Mouse (Mus musculus): ENCODE results near the gene Pus10. TPM values are rescaled to one million over a fixed set of nuclear protein-coding genes. Genes with fewer than 3 reads are reported as not detected.

Gene Pus10
- polyA plus RNA-seq, 1 experiment from 2014 or later: 20.6 TPM

GRCm38 (mm10) chr11:23698526-23698925, 33.1 kb downstream of the Pus10 start:
- Histone ChIP-seq H3K36me3 (peaks cover 4% of the 10 kb centered on the region; the same call in 1 of the 2 replicates), H3K27me3 (no peaks in the 10 kb centered on the region), H3K9me3 (no peaks in the 10 kb centered on the region), H3K9ac (no peak overlapping the region), H3K4me1 (no peaks in the 10 kb centered on the region), H3K4me3 (no peak overlapping the region), H3K27ac (no peak overlapping the region), H3K4me2 (no peak overlapping the region)
- WGBS: 63% methylated on average over 2 of the region's 2 CpGs
- ATAC-seq (ENCODE audit: borderline replicate concordance, extremely low read depth, low FRiP score, low TSS enrichment): no peak

GRCm38 (mm10) chr11:23699414-23700095, 34.1 kb downstream of the Pus10 start:
- Histone ChIP-seq H3K27ac (no peak overlapping the region), H3K9me3 (no peaks in the 10 kb centered on the region), H3K9ac (no peak overlapping the region), H3K4me1 (no peaks in the 10 kb centered on the region), H3K36me3 (peaks cover 8% of the 10 kb centered on the region; the same call in 1 of the 2 replicates), H3K27me3 (no peaks in the 10 kb centered on the region), H3K4me2 (no peak overlapping the region), H3K4me3 (no peak overlapping the region)
- WGBS: 64% methylated on average over 3 of the region's 3 CpGs
- no peak for ATAC-seq (ENCODE audit: borderline replicate concordance, extremely low read depth, low FRiP score, low TSS enrichment)

- Histone ChIP-seq H3K9me3 (no peaks in the 10 kb centered on the region), H3K27me3 (no peaks in the 10 kb centered on the region), H3K27ac (no peak overlapping the region), H3K4me1 (no peaks in the 10 kb centered on the region), H3K4me2 (no peak overlapping the region), H3K9ac (no peak overlapping the region), H3K4me3 (no peak overlapping the region), H3K36me3 (peaks cover 12% of the 10 kb centered on the region; the same call in 1 of the 2 replicates)
- 92% methylated on average over 3 of the region's 3 CpGs for WGBS
- no peak for ATAC-seq (ENCODE audit: borderline replicate concordance, extremely low read depth, low FRiP score, low TSS enrichment)
These were observed 36.4 kb downstream of the Pus10 start for GRCm38 (mm10) chr11:23701831-23702230.

- no peak overlapping the region for H3K4me3 ChIP-seq
- no peak for ATAC-seq (ENCODE audit: borderline replicate concordance, extremely low read depth, low FRiP score, low TSS enrichment)
- no peaks in the 10 kb centered on the region for H3K9me3 ChIP-seq
- H3K27me3 ChIP-seq: no peaks in the 10 kb centered on the region
- 88% methylated on average over 7 of the region's 7 CpGs for WGBS
- H3K9ac ChIP-seq: no peak overlapping the region
- no peaks in the 10 kb centered on the region for H3K4me1 ChIP-seq
- H3K36me3 ChIP-seq: peaks cover 24% of the 10 kb centered on the region
- H3K4me2 ChIP-seq: no peak overlapping the region
- H3K27ac ChIP-seq: no peak overlapping the region
These were observed 39.3 kb downstream of the Pus10 start for GRCm38 (mm10) chr11:23704604-23705294.

GRCm38 (mm10) chr11:23712299-23712698, 46.8 kb downstream of the Pus10 start:
- H3K4me3 ChIP-seq: no peak overlapping the region
- no peak overlapping the region for H3K9ac ChIP-seq
- H3K4me2 ChIP-seq: no peak overlapping the region
- H3K27me3 ChIP-seq: no peaks in the 10 kb centered on the region
- H3K27ac ChIP-seq: no peak overlapping the region
- 83% methylated on average over 3 of the region's 3 CpGs for WGBS
- no peak for ATAC-seq (ENCODE audit: borderline replicate concordance, extremely low read depth, low FRiP score, low TSS enrichment)
- H3K36me3 ChIP-seq: peaks cover 59% of the 10 kb centered on the region
- no peaks in the 10 kb centered on the region for H3K9me3 ChIP-seq
- no peaks in the 10 kb centered on the region for H3K4me1 ChIP-seq

- Histone ChIP-seq H3K9ac (no peak overlapping the region), H3K27me3 (no peaks in the 10 kb centered on the region), H3K36me3 (peaks cover 39% of the 10 kb centered on the region), H3K4me1 (no peaks in the 10 kb centered on the region), H3K27ac (no peak overlapping the region), H3K4me3 (no peak overlapping the region), H3K4me2 (no peak overlapping the region), H3K9me3 (no peaks in the 10 kb centered on the region)
- 96% methylated on average over 2 of the region's 2 CpGs for WGBS
- ATAC-seq (ENCODE audit: borderline replicate concordance, extremely low read depth, low FRiP score, low TSS enrichment): no peak
These were observed 53.4 kb downstream of the Pus10 start for GRCm38 (mm10) chr11:23718856-23719255.

GRCm38 (mm10) chr11:23719825-23720224, 54.4 kb downstream of the Pus10 start:
- peaks cover 35% of the 10 kb centered on the region for H3K36me3 ChIP-seq
- WGBS: 80% methylated on average over 3 of the region's 3 CpGs

GRCm38 (mm10) chr11:23722326-23722725, 56.9 kb downstream of the Pus10 start:
- 0 out of 2 replicates have a peak, but pooled peaks have one; percentile 8 for ATAC-seq (ENCODE audit: borderline replicate concordance, extremely low read depth, low FRiP score, low TSS enrichment)

More at GRCm38 (mm10) chr11:23719825-23720224, 54.4 kb downstream of the Pus10 start:
- Histone ChIP-seq H3K9me3 (no peaks in the 10 kb centered on the region), H3K4me2 (no peak overlapping the region), H3K27ac (no peak overlapping the region), H3K9ac (no peak overlapping the region), H3K27me3 (no peaks in the 10 kb centered on the region), H3K4me3 (no peak overlapping the region), H3K4me1 (no peaks in the 10 kb centered on the region)
- no peak for ATAC-seq (ENCODE audit: borderline replicate concordance, extremely low read depth, low FRiP score, low TSS enrichment)

GRCm38 (mm10) chr11:23725850-23726249, 60.4 kb downstream of the Pus10 start:
- H3K27ac ChIP-seq: no peak overlapping the region
- H3K36me3 ChIP-seq: peaks cover 25% of the 10 kb centered on the region; the same call in 1 of the 2 replicates
- 90% methylated on average over 2 of the region's 2 CpGs for WGBS
- no peaks in the 10 kb centered on the region for H3K9me3 ChIP-seq
- no peaks in the 10 kb centered on the region for H3K4me1 ChIP-seq
- H3K9ac ChIP-seq: no peak overlapping the region
- ATAC-seq (ENCODE audit: borderline replicate concordance, extremely low read depth, low FRiP score, low TSS enrichment): no peak
- no peak overlapping the region for H3K4me2 ChIP-seq
- no peaks in the 10 kb centered on the region for H3K27me3 ChIP-seq
- no peak overlapping the region for H3K4me3 ChIP-seq

More at GRCm38 (mm10) chr11:23722326-23722725, 56.9 kb downstream of the Pus10 start:
- WGBS: 51% methylated on average over 2 of the region's 2 CpGs
- Histone ChIP-seq H3K27ac (no peak overlapping the region), H3K9me3 (no peaks in the 10 kb centered on the region), H3K9ac (no peak overlapping the region), H3K4me1 (no peaks in the 10 kb centered on the region), H3K36me3 (peaks cover 26% of the 10 kb centered on the region), H3K4me2 (no peak overlapping the region), H3K4me3 (no peak overlapping the region), H3K27me3 (no peaks in the 10 kb centered on the region)

GRCm38 (mm10) chr11:23726441-23726840, 61.0 kb downstream of the Pus10 start:
- no peak for ATAC-seq (ENCODE audit: borderline replicate concordance, extremely low read depth, low FRiP score, low TSS enrichment)
- no peak overlapping the region for H3K9ac ChIP-seq
- no peak overlapping the region for H3K4me2 ChIP-seq
- peaks cover 28% of the 10 kb centered on the region; the same call in 1 of the 2 replicates for H3K36me3 ChIP-seq
- H3K9me3 ChIP-seq: no peaks in the 10 kb centered on the region
- H3K4me3 ChIP-seq: no peak overlapping the region
- 80% methylated on average over 2 of the region's 2 CpGs for WGBS
- H3K4me1 ChIP-seq: no peaks in the 10 kb centered on the region
- no peaks in the 10 kb centered on the region for H3K27me3 ChIP-seq
- no peak overlapping the region for H3K27ac ChIP-seq

- H3K27ac ChIP-seq: no peak overlapping the region
- no peaks in the 10 kb centered on the region for H3K9me3 ChIP-seq
- H3K36me3 ChIP-seq: peaks cover 27% of the 10 kb centered on the region; the same call in 1 of the 2 replicates
- H3K4me3 ChIP-seq: no peak overlapping the region
- no peaks in the 10 kb centered on the region for H3K27me3 ChIP-seq
- no peak overlapping the region for H3K4me2 ChIP-seq
- ATAC-seq (ENCODE audit: borderline replicate concordance, extremely low read depth, low FRiP score, low TSS enrichment): no peak
- 86% methylated on average over 2 of the region's 2 CpGs for WGBS
- no peak overlapping the region for H3K9ac ChIP-seq
- no peaks in the 10 kb centered on the region for H3K4me1 ChIP-seq
These were observed 62.7 kb downstream of the Pus10 start for GRCm38 (mm10) chr11:23728186-23728585.

- WGBS: 75% methylated on average over 4 of the region's 4 CpGs
- H3K9me3 ChIP-seq: no peaks in the 10 kb centered on the region
- peaks cover 23% of the 10 kb centered on the region; the same call in 1 of the 2 replicates for H3K36me3 ChIP-seq
- H3K27ac ChIP-seq: no peak overlapping the region
- H3K4me2 ChIP-seq: no peak overlapping the region
- H3K4me3 ChIP-seq: no peak overlapping the region
- H3K9ac ChIP-seq: no peak overlapping the region
- H3K27me3 ChIP-seq: no peaks in the 10 kb centered on the region
- H3K4me1 ChIP-seq: no peaks in the 10 kb centered on the region
- ATAC-seq (ENCODE audit: borderline replicate concordance, extremely low read depth, low FRiP score, low TSS enrichment): no peak
These were observed 64.6 kb downstream of the Pus10 start for GRCm38 (mm10) chr11:23730120-23730519.
